Mouse (Mus musculus) MEL (cell line): ENCODE results near the gene Manf. TPM values are rescaled to one million over a fixed set of nuclear protein-coding genes. Genes with fewer than 3 reads are reported as not detected.

Source experiments
- DNase-seq: peaks from one replicate; pipeline ENCODE4 v3.0.0; 2011; ENCODE audit warnings: low read depth, low spot score
- H3K27ac ChIP-seq: 2 replicates; pipeline ENCODE4 v1.5.1; 2012; ENCODE audit warnings: low read depth, mild to moderate bottlenecking, control low read depth, low read length, moderate library complexity; ENCODE audit not compliant: control insufficient read depth
- H3K27me3 ChIP-seq, 2 experiments: fragments of 150-350 bp in 1 of 2; sonication (generic) in 1 of 2; 2 replicates each; pipeline ENCODE4 v1.6.1; 2012; ENCODE audit warnings: low read length in 2 of 2, mild to moderate bottlenecking in 2 of 2, improper control_type of control experiment in 1 of 2, moderate library complexity in 1 of 2; ENCODE audit not compliant: insufficient read depth in 2 of 2, control insufficient read depth in 1 of 2
- H3K36me3 ChIP-seq, 2 experiments: 2 replicates each; pipeline ENCODE4 v1.6.1; 2012 to 2014; ENCODE audit warnings: low read length in 2 of 2, improper control_type of control experiment in 1 of 2, inconsistent platforms in 1 of 2, mild to moderate bottlenecking in 1 of 2; ENCODE audit not compliant: insufficient read depth in 2 of 2, control insufficient read depth in 1 of 2
- H3K4me1 ChIP-seq, 2 experiments: fragments of 150-350 bp in 1 of 2; sonication (generic) in 1 of 2; 2 replicates each; pipeline ENCODE4 v1.6.1; 2012; ENCODE audit warnings: low read length in 2 of 2, improper control_type of control experiment in 1 of 2, mild to moderate bottlenecking in 1 of 2; ENCODE audit not compliant: insufficient read depth in 2 of 2, control insufficient read depth in 1 of 2
- H3K4me3 ChIP-seq, 2 experiments: fragments of 150-350 bp in 1 of 2; sonication (generic) in 1 of 2; 2 replicates each; pipeline ENCODE4 v1.5.1; 2012; ENCODE audit warnings: low read depth in 2 of 2, low read length in 2 of 2, mild to moderate bottlenecking in 2 of 2, moderate library complexity in 2 of 2, control low read depth in 1 of 2, improper control_type of control experiment in 1 of 2; ENCODE audit not compliant: control insufficient read depth in 1 of 2, insufficient read depth in 1 of 2
- H3K79me2 ChIP-seq: 2 replicates; pipeline ENCODE4 v1.6.1; 2012; ENCODE audit warnings: mild to moderate bottlenecking, low read length, moderate library complexity; ENCODE audit not compliant: control insufficient read depth, poor library complexity, insufficient read depth
- H3K9ac ChIP-seq: 2 replicates; pipeline ENCODE4 v1.6.1; 2012; ENCODE audit warnings: low read depth, mild to moderate bottlenecking, control low read depth, low read length, moderate library complexity; ENCODE audit not compliant: control insufficient read depth, poor library complexity, severe bottlenecking
- H3K9me3 ChIP-seq: fragments of 150-350 bp; sonication (generic); replicated peaks from 2 replicates; pipeline ENCODE4 v1.6.1; 2012; ENCODE audit warnings: mild to moderate bottlenecking, low read length, improper control_type of control experiment, moderate library complexity; ENCODE audit not compliant: insufficient read depth
- CHD1 ChIP-seq: IDR thresholded peaks from 2 replicates; pipeline ENCODE4 v1.6.1; 2012; ENCODE audit warnings: low read depth, mild to moderate bottlenecking, inconsistent platforms, low read length, improper control_type of control experiment
- CHD2 ChIP-seq: IDR thresholded peaks from 2 replicates; pipeline ENCODE4 v1.6.1; 2011; ENCODE audit warnings: low read length, improper control_type of control experiment
- E2F4 ChIP-seq: IDR thresholded peaks from 2 replicates; pipeline ENCODE4 v1.6.1; 2011; ENCODE audit warnings: low read depth, low read length, improper control_type of control experiment, borderline replicate concordance
- ELF1 ChIP-seq: IDR thresholded peaks from 2 replicates; pipeline ENCODE4 v1.6.1; 2014; ENCODE audit warnings: low read depth, mild to moderate bottlenecking, inconsistent platforms, low read length, improper control_type of control experiment, moderate library complexity
- EP300 ChIP-seq, 2 experiments: IDR thresholded peaks; 2 replicates each; pipeline ENCODE4 v1.6.1; 2011; ENCODE audit warnings: improper control_type of control experiment in 2 of 2, low read length in 2 of 2, low read depth in 1 of 2, mild to moderate bottlenecking in 1 of 2
- GATA1 ChIP-seq: IDR thresholded peaks from 2 replicates; pipeline ENCODE4 v1.6.1; 2011; ENCODE audit warnings: low read depth, low read length, improper control_type of control experiment
- HCFC1 ChIP-seq: IDR thresholded peaks from 2 replicates; pipeline ENCODE4 v1.6.1; 2012; ENCODE audit warnings: low read depth, mild to moderate bottlenecking, inconsistent platforms, low read length, improper control_type of control experiment, moderate library complexity
- MEF2A ChIP-seq: IDR thresholded peaks from 2 replicates; pipeline ENCODE4 v1.6.1; 2014; ENCODE audit warnings: low read depth, mild to moderate bottlenecking, inconsistent platforms, low read length, improper control_type of control experiment; ENCODE audit not compliant: poor library complexity, insufficient replicate concordance, severe bottlenecking; ENCODE audit errors: extremely low read depth
- MXI1 ChIP-seq: IDR thresholded peaks from 2 replicates; pipeline ENCODE4 v1.6.1; 2011; ENCODE audit warnings: mild to moderate bottlenecking, low read depth, low read length, improper control_type of control experiment
- POLR2A ChIP-seq, 2 experiments: IDR thresholded peaks; 2 replicates each; pipeline ENCODE4 v1.6.1; 2011 to 2012; ENCODE audit warnings: low read length in 2 of 2, mild to moderate bottlenecking in 2 of 2, control low read depth in 1 of 2, improper control_type of control experiment in 1 of 2, low read depth in 1 of 2, moderate library complexity in 1 of 2; ENCODE audit not compliant: control insufficient read depth in 1 of 2, insufficient read depth in 1 of 2, poor library complexity in 1 of 2
- POLR2AphosphoS2 ChIP-seq: IDR thresholded peaks from 2 replicates; pipeline ENCODE4 v1.6.1; 2011; ENCODE audit warnings: low read length, improper control_type of control experiment
- POLR2AphosphoS5 ChIP-seq: IDR thresholded peaks from 2 replicates; pipeline ENCODE4 v1.6.1; 2012; ENCODE audit warnings: low read depth, borderline replicate concordance, mild to moderate bottlenecking, inconsistent platforms, low read length, moderate library complexity, mixed read lengths
- RAD21 ChIP-seq: IDR thresholded peaks from 2 replicates; pipeline ENCODE4 v1.6.1; 2011; ENCODE audit warnings: mild to moderate bottlenecking, low read depth, low read length, improper control_type of control experiment
- RCOR1 ChIP-seq: IDR thresholded peaks from 2 replicates; pipeline ENCODE4 v1.6.1; 2012; ENCODE audit warnings: low read depth, mild to moderate bottlenecking, inconsistent platforms, low read length, improper control_type of control experiment
- SMC3 ChIP-seq: IDR thresholded peaks from 2 replicates; pipeline ENCODE4 v1.6.1; 2011; ENCODE audit warnings: low read depth, low read length, improper control_type of control experiment
- TBP ChIP-seq: IDR thresholded peaks from 2 replicates; pipeline ENCODE4 v1.8.0; 2011; ENCODE audit warnings: low read depth, low read length, improper control_type of control experiment
- TCF12 ChIP-seq: IDR thresholded peaks from 2 replicates; pipeline ENCODE4 v1.6.1; 2014; ENCODE audit warnings: low read depth, mild to moderate bottlenecking, inconsistent platforms, low read length, improper control_type of control experiment, moderate library complexity
- USF1 ChIP-seq: IDR thresholded peaks from 2 replicates; pipeline ENCODE4 v1.6.1; 2014; ENCODE audit warnings: low read depth, mild to moderate bottlenecking, inconsistent platforms, low read length, improper control_type of control experiment, moderate library complexity
- USF2 ChIP-seq, 2 experiments: IDR thresholded peaks; 2 replicates each; pipeline ENCODE4 v1.6.1; 2011 to 2012; ENCODE audit warnings: improper control_type of control experiment in 2 of 2, low read length in 2 of 2, borderline replicate concordance in 1 of 2, inconsistent platforms in 1 of 2, low read depth in 1 of 2, mild to moderate bottlenecking in 1 of 2; ENCODE audit not compliant: insufficient read depth in 1 of 2
- ZC3H11A ChIP-seq: IDR thresholded peaks from 2 replicates; pipeline ENCODE4 v1.6.1; 2012; ENCODE audit warnings: low read depth, mild to moderate bottlenecking, inconsistent platforms, low read length, improper control_type of control experiment
- ZKSCAN1 ChIP-seq: IDR thresholded peaks from 2 replicates; pipeline ENCODE4 v1.6.1; 2012; ENCODE audit warnings: low read depth, mild to moderate bottlenecking, inconsistent platforms, low read length, improper control_type of control experiment, moderate library complexity
- ZMIZ1 ChIP-seq: IDR thresholded peaks from 2 replicates; pipeline ENCODE4 v1.6.1; 2012; ENCODE audit warnings: low read depth, mild to moderate bottlenecking, inconsistent platforms, low read length, improper control_type of control experiment, moderate library complexity
- polyA plus RNA-seq, 2 experiments: library from polyadenylated mRNA; stranded (reverse) in 1 of 2; unstranded in 1 of 2; fragments of >175 nt in 1 of 2; fragments of >200 nt in 1 of 2; gene quantifications; 2 replicates each; pipeline versions ENCODE4 v1.2.1 to v1.2.4; 2012; ENCODE audit warnings: low replicate concordance in 2 of 2, low read depth in 1 of 2; ENCODE audit not compliant: insufficient read length in 2 of 2, insufficient read depth in 1 of 2, missing spikeins in 1 of 2
- total RNA-seq: library from RNA; depleted of rRNA; stranded (reverse); fragments of 300-350 nt; gene quantifications from 2 replicates; pipeline ENCODE4 v1.2.3, GENCODE M21; 2012

Gene Manf
- total and polyA plus RNA-seq, 3 experiments, result 289 to 316 TPM; not detected in 1

- H3K27ac ChIP-seq, result no peak overlapping the region
- H3K4me3 ChIP-seq, result no peak overlapping the region
- H3K79me2 ChIP-seq, result peaks cover 29% of the 10 kb centered on the region
- peak; percentile 34; the same call in 1 of the 2 replicates for TF ChIP-seq POLR2AphosphoS2
- TF ChIP-seq TBP, result no peak
- peaks cover 2 to 34% of the 10 kb centered on the region in 2 experiments; a peak in 3 of 4 replicates for H3K4me1 ChIP-seq
- H3K9ac ChIP-seq, result no peak overlapping the region
- H3K9me3 ChIP-seq, result no peaks in the 10 kb centered on the region
- H3K27me3 ChIP-seq, result no peaks in the 10 kb centered on the region
- DNase-seq, result no peak
- H3K36me3 ChIP-seq, result peaks cover 12 to 35% of the 10 kb centered on the region in 2 experiments
Observed at GRCm38 (mm10) chr9:106881071-106881755, 10.6 kb downstream of the Manf start.

DNA sequence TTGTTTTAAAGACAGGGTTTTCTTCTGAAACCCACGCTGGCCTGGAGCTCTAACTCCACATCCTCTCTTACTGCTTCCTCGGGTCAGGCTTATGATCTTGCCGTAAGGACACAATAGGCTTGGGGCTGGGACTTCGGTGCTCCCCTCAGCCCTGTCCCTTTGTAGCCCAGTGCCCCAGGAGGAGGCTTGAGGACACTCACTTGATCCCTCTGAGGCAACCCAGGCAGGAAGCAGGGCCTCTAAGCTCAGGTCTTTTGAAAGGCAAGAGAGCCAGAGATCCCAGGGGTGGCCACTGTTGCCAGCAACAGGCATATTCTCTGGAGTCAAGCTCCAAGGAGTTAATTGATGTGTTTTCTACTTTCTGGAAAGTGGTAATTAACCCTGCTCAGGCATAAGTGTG, 12.3 kb downstream of the Manf start:
- Histone ChIP-seq H3K9ac (no peak overlapping the region), H3K27me3 (no peaks in the 10 kb centered on the region), H3K79me2 (peaks cover 12% of the 10 kb centered on the region), H3K36me3 (peaks cover 21 to 26% of the 10 kb centered on the region in 2 experiments), H3K27ac (no peak overlapping the region), H3K9me3 (no peaks in the 10 kb centered on the region), H3K4me1 (peaks cover 2 to 20% of the 10 kb centered on the region in 2 experiments; a peak in 3 of 4 replicates), H3K4me3 (no peak overlapping the region)
- TF ChIP-seq POLR2A (IDR thresholded peaks at IDR 0.05; ENCODE audit: control insufficient read depth in 1 of 2, insufficient read depth in 1 of 2, low read depth in 1 of 2, low read length in 2 of 2, poor library complexity in 1 of 2) (no peak; a peak in 1 of 4 replicates), CHD2 (no peak), ELF1 (no peak), EP300 (IDR thresholded peaks at IDR 0.05; ENCODE audit: low read depth in 1 of 2, low read length in 2 of 2) (no peak), HCFC1 (no peak), ZC3H11A (no peak)
- DNase-seq, result no peak

- no peak for TF ChIP-seq RCOR1
- no peak for TF ChIP-seq E2F4
- TF ChIP-seq CHD2, result no peak
- TF ChIP-seq TBP, result no peak
- no peak for TF ChIP-seq SMC3
- no peak for TF ChIP-seq USF2 (IDR thresholded peaks at IDR 0.05; ENCODE audit: borderline replicate concordance in 1 of 2, insufficient read depth in 1 of 2, low read depth in 1 of 2, low read length in 2 of 2)
- TF ChIP-seq EP300 (IDR thresholded peaks at IDR 0.05; ENCODE audit: low read depth in 1 of 2, low read length in 2 of 2), result no peak
- no peak for TF ChIP-seq CHD1
- no peak for TF ChIP-seq GATA1
- TF ChIP-seq TCF12, result no peak
- TF ChIP-seq RAD21, result no peak
- no peak for TF ChIP-seq ZC3H11A
- no peak for TF ChIP-seq ZMIZ1
- no peak for TF ChIP-seq POLR2AphosphoS2
- TF ChIP-seq MXI1, result no peak
- TF ChIP-seq ZKSCAN1, result no peak
- no peak for TF ChIP-seq HCFC1
- TF ChIP-seq USF1, result no peak
- TF ChIP-seq POLR2AphosphoS5, result no peak
- no peak for TF ChIP-seq MEF2A
- Histone ChIP-seq H3K9ac (no peak overlapping the region), H3K4me1 (no peaks in the 10 kb centered on the region), H3K79me2 (no peaks in the 10 kb centered on the region), H3K27me3 (no peaks in the 10 kb centered on the region), H3K4me3 (no peak overlapping the region), H3K27ac (no peak overlapping the region), H3K36me3 (peaks cover 5 to 31% of the 10 kb centered on the region in 2 experiments), H3K9me3 (no peaks in the 10 kb centered on the region)
- DNase-seq, result no peak
Observed at GRCm38 (mm10) chr9:106876666-106877065, 15.1 kb downstream of the Manf start.
